ENCODE assay signal across 8 mouse cellular contexts in the genomic region with DNA sequence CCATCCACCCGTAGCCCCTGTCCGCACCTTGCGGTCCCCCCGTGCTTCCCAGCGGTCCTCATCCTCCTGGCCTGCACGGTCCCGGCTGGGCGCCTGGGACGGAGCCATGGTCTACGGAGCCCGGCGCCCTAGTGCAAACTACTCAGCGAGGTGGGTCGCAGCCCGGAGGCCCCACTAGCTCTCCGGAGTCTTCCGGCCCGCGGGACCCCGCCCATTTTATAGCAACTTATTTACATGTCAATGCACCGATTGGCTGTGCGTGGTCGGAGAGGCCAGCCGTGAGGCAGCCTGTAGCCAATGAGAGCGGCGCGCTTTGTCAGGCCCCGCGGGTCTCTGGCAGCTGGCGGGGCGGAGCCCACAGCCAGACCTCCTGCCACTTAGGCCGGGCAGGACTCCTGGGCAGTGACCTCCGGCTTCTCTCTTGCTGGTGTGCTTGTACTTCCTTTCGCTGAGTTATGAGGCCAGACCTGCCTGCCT. TPM values are rescaled to one million over a fixed set of nuclear protein-coding genes. Genes with fewer than 3 reads are reported as not detected.
DNase-seq lines count a peak whose midpoint lies in the region; ATAC-seq and TF ChIP-seq lines count a peak whose summit lies in the region.

No protein-coding gene starts in this region.

- H3K9me3 ChIP-seq in embryonic facial prominence, embryonic 12.5 days = no peaks in the 10 kb centered on the region
- H3K9me3 ChIP-seq in limb, embryonic 11.5 days (ENCODE audit: control insufficient read depth, low read length) = no peaks in the 10 kb centered on the region
- no peaks in the 10 kb centered on the region for H3K9me3 ChIP-seq in midbrain, embryonic 13.5 days

- peak; percentile 95 for DNase-seq in 3T3-L1 (ENCODE audit: low read depth, low spot score)
- DNase-seq in adrenal gland, postnatal 36 days = peak; percentile 97
- DNase-seq in heart, adult 18-20 months = peak; percentile 92 to 98
- peak; percentile 93 for DNase-seq in kidney, adult 18-20 months
- peak; percentile 96 for DNase-seq in limb, embryonic 11.5 days (ENCODE audit: low spot score)

- TF ChIP-seq POLR2A in small intestine, adult 2 months (IDR thresholded peaks at IDR 0.05; ENCODE audit: low read depth, low read length) = peak; percentile 85

- 0 out of 2 replicates have a peak, but pooled peaks cover 5% of the 10 kb centered on the region for H3K27me3 ChIP-seq in embryonic facial prominence, embryonic 12.5 days
- no peaks in the 10 kb centered on the region for H3K27me3 ChIP-seq in limb, embryonic 11.5 days (ENCODE audit: control insufficient read depth, insufficient read depth, low read length)
- no peaks in the 10 kb centered on the region for H3K27me3 ChIP-seq in midbrain, embryonic 13.5 days
- H3K27me3 ChIP-seq in small intestine, adult 2 months (ENCODE audit: control insufficient read depth, insufficient read depth, low read length) = no peaks in the 10 kb centered on the region

- TF ChIP-seq CTCF in small intestine, adult 2 months (IDR thresholded peaks at IDR 0.05; ENCODE audit: extremely low read depth, insufficient read length, insufficient replicate concordance, low read depth, low read length) = no peak

- WGBS in embryonic facial prominence, embryonic 12.5 days = 2% methylated on average over 34 of the region's 34 CpGs
- under 1% methylated on average over 34 of the region's 34 CpGs for WGBS in limb, embryonic 11.5 days
- under 1% methylated on average over 34 of the region's 34 CpGs for WGBS in midbrain, embryonic 13.5 days
- WGBS in small intestine, adult 2 months = under 1% methylated on average over 34 of the region's 34 CpGs

- peaks cover 22% of the 10 kb centered on the region for H3K4me1 ChIP-seq in embryonic facial prominence, embryonic 12.5 days
- peaks cover 24% of the 10 kb centered on the region for H3K4me1 ChIP-seq in limb, embryonic 11.5 days (ENCODE audit: control insufficient read depth, insufficient read depth, low read length)
- H3K4me1 ChIP-seq in midbrain, embryonic 13.5 days (replicated peaks) = peaks cover 61% of the 10 kb centered on the region
- H3K4me1 ChIP-seq in small intestine, adult 2 months (ENCODE audit: control insufficient read depth, insufficient read depth, insufficient read length, low read length) = peaks cover 11% of the 10 kb centered on the region

- H3K4me2 ChIP-seq in embryonic facial prominence, embryonic 12.5 days (replicated peaks) = peak overlapping the region; percentile 95
- H3K4me2 ChIP-seq in limb, embryonic 11.5 days (ENCODE audit: low read depth, severe bottlenecking) = peak overlapping the region; percentile 99
- H3K4me2 ChIP-seq in midbrain, embryonic 13.5 days (replicated peaks) = peak overlapping the region; percentile 95

- peak; percentile 91 for ATAC-seq in embryonic facial prominence, embryonic 12.5 days (ENCODE audit: insufficient number of reproducible peaks, insufficient read depth, low FRiP score, low TSS enrichment)
- ATAC-seq in limb, embryonic 11.5 days (ENCODE audit: insufficient number of reproducible peaks, low FRiP score, low TSS enrichment, low read depth) = peak; percentile 92
- peak; percentile 91 for ATAC-seq in midbrain, embryonic 13.5 days

- peak overlapping the region; percentile 72 for H3K9ac ChIP-seq in embryonic facial prominence, embryonic 12.5 days
- peak overlapping the region; percentile 85 for H3K9ac ChIP-seq in limb, embryonic 11.5 days (ENCODE audit: low read length)
- peak overlapping the region; percentile 96 for H3K9ac ChIP-seq in midbrain, embryonic 13.5 days (replicated peaks)

- no peaks in the 10 kb centered on the region for H3K36me3 ChIP-seq in embryonic facial prominence, embryonic 12.5 days
- peaks cover 2% of the 10 kb centered on the region; the same call in 1 of the 2 replicates for H3K36me3 ChIP-seq in limb, embryonic 11.5 days (ENCODE audit: control insufficient read depth, insufficient read depth, low read length)
- peaks cover 17% of the 10 kb centered on the region for H3K36me3 ChIP-seq in midbrain, embryonic 13.5 days
- peaks cover 14% of the 10 kb centered on the region for H3K36me3 ChIP-seq in small intestine, adult 2 months (ENCODE audit: control insufficient read depth, insufficient read depth, low read length)

- H3K4me3 ChIP-seq in embryonic facial prominence, embryonic 12.5 days = peak overlapping the region; percentile 61
- peak overlapping the region; percentile 73 for H3K4me3 ChIP-seq in limb, embryonic 11.5 days (ENCODE audit: low read depth, low read length)
- peak overlapping the region; percentile 81 for H3K4me3 ChIP-seq in midbrain, embryonic 13.5 days (replicated peaks)
- peak overlapping the region; percentile 87 for H3K4me3 ChIP-seq in small intestine, adult 2 months (ENCODE audit: low read depth, low read length)

- H3K27ac ChIP-seq in embryonic facial prominence, embryonic 12.5 days = peak overlapping the region; percentile 92
- H3K27ac ChIP-seq in limb, embryonic 11.5 days (replicated peaks; ENCODE audit: low read depth, low read length) = peak overlapping the region; percentile 95
- H3K27ac ChIP-seq in midbrain, embryonic 13.5 days = peak overlapping the region; percentile 98
- peak overlapping the region; percentile 87 for H3K27ac ChIP-seq in small intestine, adult 2 months (ENCODE audit: insufficient read depth, low read depth, low read length)

RNA-seq across cellular contexts. Expression of a gene that starts 0.8 kb away (rescaled TPM):
- 100 to 1,000 TPM; 274 to 679 TPM for total RNA-seq in adrenal gland, postnatal 36 days (2021)
- 134 and 139 TPM in 2 replicates for polyA plus RNA-seq in embryonic facial prominence, embryonic 12.5 days (2016; fragmentation: Nextera tagmentation; extraction: Ambion mirVana)
- 10 to 100 TPM; 21.6 to 23.0 TPM for total RNA-seq in heart, adult 18-20 months (2021)
- 99.8 and 101 TPM in 2 replicates for polyA plus RNA-seq in limb, embryonic 11.5 days (2014; fragmentation: Nextera tagmentation; extraction: Ambion mirVana)
- polyA plus RNA-seq in midbrain, embryonic 13.5 days (2015; fragmentation: Nextera tagmentation; extraction: Ambion mirVana) = 316 and 357 TPM in 2 replicates
- 78.8 and 113 TPM in 2 replicates for polyA plus RNA-seq in small intestine, adult 2 months (2012; rRNA removed)

RNA-seq across cellular contexts. Expression of a gene that starts 14.5 kb away (rescaled TPM):
- 100 to 1,000 TPM in 1 of 2 experiments, 10 to 100 TPM in 1; 97.0 to 132 TPM for total RNA-seq in adrenal gland, postnatal 36 days (2021)
- polyA plus RNA-seq in embryonic facial prominence, embryonic 12.5 days (2016; fragmentation: Nextera tagmentation; extraction: Ambion mirVana) = 171 and 174 TPM in 2 replicates
- 10 to 100 TPM; 46.9 to 51.0 TPM for total RNA-seq in heart, adult 18-20 months (2021)
- polyA plus RNA-seq in limb, embryonic 11.5 days (2014; fragmentation: Nextera tagmentation; extraction: Ambion mirVana) = 178 and 189 TPM in 2 replicates
- 148 and 155 TPM in 2 replicates for polyA plus RNA-seq in midbrain, embryonic 13.5 days (2015; fragmentation: Nextera tagmentation; extraction: Ambion mirVana)
- 17.9 and 34.6 TPM in 2 replicates for polyA plus RNA-seq in small intestine, adult 2 months (2012; rRNA removed)

RNA-seq across cellular contexts. Expression of a gene that starts 46.1 kb away (rescaled TPM):
- total RNA-seq in adrenal gland, postnatal 36 days (2021) = 10 to 100 TPM; 37.1 to 84.7 TPM
- polyA plus RNA-seq in embryonic facial prominence, embryonic 12.5 days (2016; fragmentation: Nextera tagmentation; extraction: Ambion mirVana) = 2.5 TPM in 2 replicates
- total RNA-seq in heart, adult 18-20 months (2021) = 1 to 10 TPM; 4.7 to 5.6 TPM
- 1.4 and 2.1 TPM in 2 replicates for polyA plus RNA-seq in limb, embryonic 11.5 days (2014; fragmentation: Nextera tagmentation; extraction: Ambion mirVana)
- 4.4 and 4.7 TPM in 2 replicates for polyA plus RNA-seq in midbrain, embryonic 13.5 days (2015; fragmentation: Nextera tagmentation; extraction: Ambion mirVana)
- polyA plus RNA-seq in small intestine, adult 2 months (2012; rRNA removed) = 4.1 and 5.2 TPM in 2 replicates

RNA-seq across cellular contexts. Expression of a gene that starts 46.8 kb away (rescaled TPM):
- total RNA-seq in adrenal gland, postnatal 36 days (2021) = 10 to 100 TPM in 1 of 2 experiments, 1 to 10 TPM in 1; 3.8 to 42.2 TPM
- polyA plus RNA-seq in embryonic facial prominence, embryonic 12.5 days (2016; fragmentation: Nextera tagmentation; extraction: Ambion mirVana) = 1.7 and 1.8 TPM in 2 replicates
- total RNA-seq in heart, adult 18-20 months (2021) = not detected
- 1.1 and 1.5 TPM in 2 replicates for polyA plus RNA-seq in limb, embryonic 11.5 days (2014; fragmentation: Nextera tagmentation; extraction: Ambion mirVana)
- polyA plus RNA-seq in midbrain, embryonic 13.5 days (2015; fragmentation: Nextera tagmentation; extraction: Ambion mirVana) = 0.24 and 0.55 TPM in 2 replicates
- 3.7 and 7.3 TPM in 2 replicates for polyA plus RNA-seq in small intestine, adult 2 months (2012; rRNA removed)

Comparison
In these comparisons a context has a peak if more than half of its experiments do, and no peak if none do; other contexts are left out.
1. Peak in every context shown above with its lines: DNase-seq, ATAC-seq, H3K4me3 ChIP-seq and H3K27ac ChIP-seq.